Mouse (Mus musculus): ENCODE results near the gene Ptbp3. TPM values are rescaled to one million over a fixed set of nuclear protein-coding genes. Genes with fewer than 3 reads are reported as not detected.
A peak's percentile ranks its signal among the peaks of the same experiment; 100 is the strongest.
"Not testable (repeated sequence)": the region's sequence is repeated elsewhere in the genome, so short reads cannot be mapped to it uniquely, and the experiment has no call there.

Gene Ptbp3
- polyA plus RNA-seq, 1 experiment, result 4.6 TPM

DNA sequence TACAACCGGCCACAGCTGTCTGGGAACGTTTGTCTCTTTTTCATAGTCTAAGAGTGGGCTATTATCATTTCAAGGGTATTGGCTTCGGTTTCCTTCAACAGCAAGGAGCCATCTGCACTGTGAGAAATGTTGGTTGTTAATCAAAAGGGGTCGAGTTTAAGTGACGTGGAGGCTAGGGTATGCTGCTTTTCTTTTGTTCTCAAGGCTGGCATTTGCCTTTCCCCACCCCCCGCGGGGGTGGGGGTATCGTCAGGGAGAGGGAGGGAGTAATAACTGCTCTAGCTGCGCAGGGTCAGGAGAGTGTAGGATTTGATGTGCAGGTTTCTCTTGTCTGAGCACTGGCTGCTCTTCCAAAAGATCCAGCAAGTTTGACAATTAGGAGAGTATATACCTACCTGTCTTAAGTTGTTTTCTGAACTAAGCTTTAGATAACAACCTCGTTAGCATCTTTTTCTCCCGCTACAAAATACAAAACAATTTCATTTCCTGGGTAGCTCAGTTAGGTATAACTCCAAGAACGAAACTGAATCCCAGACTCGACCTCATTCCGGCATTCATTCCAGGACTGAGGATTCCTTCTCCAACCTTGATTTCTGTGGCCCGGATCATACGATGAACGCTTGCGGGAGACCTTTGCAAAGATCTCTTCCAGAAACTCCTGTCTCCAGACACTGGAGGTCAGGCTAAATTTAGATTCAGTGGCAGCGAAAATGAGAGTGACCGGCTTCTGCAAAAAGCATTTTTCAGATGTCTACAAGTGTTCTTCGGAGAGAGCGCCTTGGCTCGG, 31.5 kb upstream of the Ptbp3 start:
- no peaks in the 10 kb centered on the region for H3K9me3 ChIP-seq (ENCODE audit: control insufficient read depth, low read length)
- no peak for TF ChIP-seq TAL1 (IDR thresholded peaks at IDR 0.05; ENCODE audit: low read length)
- no peak for TF ChIP-seq GATA1 (IDR thresholded peaks at IDR 0.05; ENCODE audit: low read length)
- no peaks in the 10 kb centered on the region for H3K27me3 ChIP-seq (ENCODE audit: control insufficient read depth)
- peak overlapping the region; percentile 94 for H3K4me3 ChIP-seq (replicated peaks)
- H3K4me1 ChIP-seq (ENCODE audit: control insufficient read depth), result peaks cover 30% of the 10 kb centered on the region
- H3K36me3 ChIP-seq (ENCODE audit: control insufficient read depth), result no peaks in the 10 kb centered on the region

DNA sequence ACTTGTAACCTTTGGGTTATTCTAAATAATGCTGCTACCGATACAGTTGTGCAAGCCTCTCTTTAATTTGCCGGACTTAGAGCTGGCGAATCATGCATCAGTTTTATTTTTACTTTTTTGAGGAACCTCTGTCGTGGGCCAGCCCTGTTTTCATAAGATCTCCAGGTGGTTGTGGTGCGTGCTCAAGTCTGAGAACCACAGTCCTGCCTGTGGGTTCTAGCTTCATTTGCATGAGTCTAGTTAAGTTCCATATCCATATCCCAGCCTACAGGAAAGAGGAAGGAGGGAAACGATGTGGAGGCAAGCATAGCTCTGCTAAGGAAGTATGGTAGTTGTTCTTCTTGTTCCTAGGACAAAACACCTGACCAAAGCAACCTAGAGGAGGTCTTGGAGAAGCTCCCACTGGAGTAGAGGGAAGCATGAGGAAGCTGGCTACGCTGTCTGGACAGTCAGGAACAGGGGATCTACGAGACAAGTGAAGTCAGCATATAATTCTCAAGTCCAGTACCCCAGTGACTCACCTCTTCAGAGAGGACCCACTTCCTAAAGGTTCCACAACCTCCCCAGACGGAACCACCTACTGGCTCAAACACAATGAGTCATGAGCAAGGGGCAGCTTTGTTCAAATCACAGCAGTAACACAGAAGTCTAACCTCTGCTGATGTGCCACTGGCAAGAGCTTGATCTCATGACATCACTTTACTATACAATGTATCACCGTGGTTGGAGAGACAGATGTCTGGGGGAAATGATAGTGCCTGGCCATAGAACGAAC, 26.2 kb upstream of the Ptbp3 start:
- Histone ChIP-seq H3K36me3 (ENCODE audit: control insufficient read depth) (no peaks in the 10 kb centered on the region), H3K27me3 (ENCODE audit: control insufficient read depth) (no peaks in the 10 kb centered on the region), H3K4me3 (replicated peaks) (no peak overlapping the region), H3K9me3 (ENCODE audit: control insufficient read depth, low read length) (no peaks in the 10 kb centered on the region), H3K4me1 (ENCODE audit: control insufficient read depth) (peaks cover 31% of the 10 kb centered on the region)
- TF ChIP-seq GATA1 (IDR thresholded peaks at IDR 0.05; ENCODE audit: low read length) (no peak), TAL1 (IDR thresholded peaks at IDR 0.05; ENCODE audit: low read length) (no peak)

DNA sequence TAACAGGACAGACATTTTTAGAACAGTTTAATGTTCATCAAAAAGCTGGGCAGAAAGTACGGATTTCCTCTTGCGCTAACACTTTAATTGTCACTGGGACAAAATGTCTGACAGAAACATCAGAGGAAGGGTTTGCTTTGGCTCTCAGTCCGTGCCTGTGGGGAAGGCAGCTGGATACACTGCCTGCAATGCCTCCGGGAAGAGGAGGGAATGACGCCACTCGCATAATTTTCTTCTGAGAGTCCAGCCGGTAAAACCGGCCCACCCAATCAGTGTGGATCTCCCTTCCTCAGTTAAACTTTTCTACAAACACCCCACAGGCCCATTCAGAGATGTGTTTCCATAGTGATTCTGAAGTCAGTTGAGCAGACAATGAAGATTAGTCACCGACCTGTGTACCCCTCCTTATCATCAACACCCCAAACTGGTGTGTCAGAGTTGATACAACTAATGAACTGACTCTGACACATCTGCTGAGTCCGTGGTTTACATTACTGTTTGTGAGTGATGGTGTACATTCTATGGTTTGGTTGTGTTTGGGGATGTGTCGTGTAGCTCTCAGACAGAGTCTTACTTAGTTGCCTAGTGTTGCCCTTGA, 23.5 kb upstream of the Ptbp3 start:
- Histone ChIP-seq H3K27me3 (ENCODE audit: control insufficient read depth) (no peaks in the 10 kb centered on the region), H3K4me3 (replicated peaks) (peak overlapping the region; percentile 19)
- TF ChIP-seq TAL1 (IDR thresholded peaks at IDR 0.05; ENCODE audit: low read length), result no peak
- TF ChIP-seq GATA1 (IDR thresholded peaks at IDR 0.05; ENCODE audit: low read length), result no peak

DNA sequence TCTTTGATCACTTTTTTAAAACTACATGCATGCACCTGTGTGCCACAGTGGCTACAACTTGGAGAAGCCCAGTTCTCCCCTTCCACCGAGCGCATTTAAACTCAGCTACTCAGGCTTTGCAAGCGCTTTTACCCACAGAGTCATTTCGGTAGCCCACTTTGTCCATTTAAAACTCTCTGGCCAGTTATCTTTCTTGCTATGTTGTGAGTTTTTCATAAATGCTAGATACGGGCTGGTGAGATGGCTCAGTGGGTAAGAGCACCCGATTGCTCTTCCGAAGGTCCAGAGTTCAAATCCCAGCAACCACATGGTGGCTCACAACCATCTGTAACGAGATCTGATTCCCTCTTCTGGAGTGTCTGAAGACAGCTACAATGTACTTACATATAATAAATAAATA, 21.4 kb upstream of the Ptbp3 start:
- H3K4me3 ChIP-seq (replicated peaks); H3K9me3 ChIP-seq (ENCODE audit: control insufficient read depth, low read length); H3K27me3 ChIP-seq (ENCODE audit: control insufficient read depth); H3K36me3 ChIP-seq (ENCODE audit: control insufficient read depth): not testable (repeated sequence)
- peaks cover 43% of the 10 kb centered on the region for H3K4me1 ChIP-seq (ENCODE audit: control insufficient read depth)

More for the DNA sequence above, 23.5 kb upstream of the Ptbp3 start:
- Histone ChIP-seq H3K4me1 (ENCODE audit: control insufficient read depth) (peaks cover 40% of the 10 kb centered on the region), H3K9me3 (ENCODE audit: control insufficient read depth, low read length) (no peaks in the 10 kb centered on the region), H3K36me3 (ENCODE audit: control insufficient read depth) (no peaks in the 10 kb centered on the region)

DNA sequence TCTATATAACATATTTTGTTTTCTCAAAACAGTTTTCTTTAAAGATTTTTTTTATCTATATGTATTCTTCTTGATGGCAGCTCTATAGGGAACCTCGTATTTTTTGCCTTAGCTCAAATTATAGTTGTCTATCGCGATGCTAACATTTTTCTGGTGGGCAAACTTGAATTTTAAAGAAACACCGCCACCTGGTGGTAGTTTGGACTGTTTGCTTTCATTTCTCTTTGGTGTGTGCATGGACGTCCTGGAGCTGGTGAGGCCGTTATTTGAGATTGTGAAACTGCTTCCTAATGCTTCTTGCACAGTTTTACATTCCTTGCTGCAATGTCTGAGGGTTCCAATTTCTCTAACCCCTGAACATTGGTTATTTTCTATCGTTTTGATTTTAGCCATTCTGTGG, 20.4 kb upstream of the Ptbp3 start:
- H3K4me3 ChIP-seq (replicated peaks), result peak overlapping the region; percentile 20
- H3K4me1 ChIP-seq (ENCODE audit: control insufficient read depth), result peaks cover 43% of the 10 kb centered on the region
- H3K27me3 ChIP-seq (ENCODE audit: control insufficient read depth), result no peaks in the 10 kb centered on the region
- TF ChIP-seq GATA1 (IDR thresholded peaks at IDR 0.05; ENCODE audit: low read length), result no peak
- no peak for TF ChIP-seq TAL1 (IDR thresholded peaks at IDR 0.05; ENCODE audit: low read length)
- H3K36me3 ChIP-seq (ENCODE audit: control insufficient read depth), result no peaks in the 10 kb centered on the region; the same call in 1 of the 2 replicates
- H3K9me3 ChIP-seq (ENCODE audit: control insufficient read depth, low read length), result peaks cover 4% of the 10 kb centered on the region; the same call in 1 of the 2 replicates

DNA sequence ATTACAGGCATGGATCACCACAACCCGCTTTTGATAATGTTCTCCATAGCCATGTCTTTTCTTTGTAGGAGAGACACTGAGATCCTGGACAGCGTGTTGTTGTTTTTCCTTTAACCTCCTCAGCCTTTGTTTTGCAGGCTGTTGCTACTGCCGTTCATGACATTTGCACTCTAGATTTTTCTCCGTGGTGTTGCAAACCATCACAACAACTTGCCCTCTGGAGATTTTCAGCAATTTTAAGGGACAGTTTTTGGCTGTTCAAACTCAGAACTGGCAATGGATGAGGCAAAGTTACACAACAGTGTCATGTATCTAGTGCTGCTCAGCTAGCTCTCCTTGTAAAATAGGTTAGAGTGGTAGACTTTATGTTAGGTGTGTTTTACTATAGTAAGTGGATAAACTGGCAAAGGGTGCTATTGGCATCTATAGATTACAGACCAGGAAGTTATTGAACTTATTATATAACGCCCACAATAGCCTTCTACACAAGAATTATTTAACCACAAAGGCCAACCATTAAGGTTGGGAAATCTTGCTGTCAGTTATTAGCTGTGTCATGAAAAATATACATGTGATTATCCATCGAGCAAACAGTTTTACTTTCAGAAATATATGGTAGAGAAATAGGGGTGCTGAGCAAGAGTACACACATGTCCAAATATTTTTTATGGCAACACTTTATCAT, 18.6 kb upstream of the Ptbp3 start:
- H3K9me3 ChIP-seq (ENCODE audit: control insufficient read depth, low read length), result peaks cover 4% of the 10 kb centered on the region; the same call in 1 of the 2 replicates
- no peak for TF ChIP-seq TAL1 (IDR thresholded peaks at IDR 0.05; ENCODE audit: low read length)
- TF ChIP-seq GATA1 (IDR thresholded peaks at IDR 0.05; ENCODE audit: low read length), result no peak
- peaks cover 37% of the 10 kb centered on the region for H3K4me1 ChIP-seq (ENCODE audit: control insufficient read depth)

DNA sequence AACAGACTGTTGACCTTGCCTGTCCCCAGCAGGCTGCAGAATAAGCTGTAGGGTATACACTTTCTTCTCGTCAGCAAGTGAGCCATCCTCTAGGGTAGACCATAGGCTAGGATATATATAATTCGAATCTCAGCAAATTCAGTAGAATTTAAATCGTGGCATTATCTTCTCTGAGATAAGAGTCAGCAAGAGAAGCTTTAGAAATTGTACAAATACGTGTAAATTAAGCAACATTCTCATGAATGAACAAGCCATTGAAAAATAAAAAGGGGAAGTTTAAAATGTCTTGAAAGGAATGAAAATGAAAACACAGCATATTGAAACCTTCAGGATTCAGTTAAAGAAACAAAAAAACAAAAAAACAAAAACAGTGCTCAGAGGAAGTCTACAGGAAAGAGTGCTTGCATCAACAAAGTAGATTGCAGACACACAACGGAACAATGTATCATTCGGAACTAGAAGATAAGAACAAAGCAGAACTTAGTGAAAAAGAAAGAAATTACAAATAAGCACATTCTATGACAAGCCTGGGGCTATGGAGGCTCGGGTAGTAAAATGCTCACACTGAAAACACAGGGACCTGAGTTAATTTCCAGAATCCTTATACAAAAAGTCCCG, 16.5 kb upstream of the Ptbp3 start:
- TF ChIP-seq GATA1 (IDR thresholded peaks at IDR 0.05; ENCODE audit: low read length), result no peak
- TF ChIP-seq TAL1 (IDR thresholded peaks at IDR 0.05; ENCODE audit: low read length), result no peak
- H3K4me1 ChIP-seq (ENCODE audit: control insufficient read depth), result peaks cover 23% of the 10 kb centered on the region
- H3K27me3 ChIP-seq (ENCODE audit: control insufficient read depth), result no peaks in the 10 kb centered on the region
- no peak overlapping the region for H3K4me3 ChIP-seq (replicated peaks)
- no peaks in the 10 kb centered on the region; the same call in 1 of the 2 replicates for H3K36me3 ChIP-seq (ENCODE audit: control insufficient read depth)
- peaks cover 4% of the 10 kb centered on the region; the same call in 1 of the 2 replicates for H3K9me3 ChIP-seq (ENCODE audit: control insufficient read depth, low read length)

More for the DNA sequence above, 18.6 kb upstream of the Ptbp3 start:
- no peaks in the 10 kb centered on the region for H3K27me3 ChIP-seq (ENCODE audit: control insufficient read depth)
- H3K36me3 ChIP-seq (ENCODE audit: control insufficient read depth), result no peaks in the 10 kb centered on the region; the same call in 1 of the 2 replicates
- H3K4me3 ChIP-seq (replicated peaks), result no peak overlapping the region

DNA sequence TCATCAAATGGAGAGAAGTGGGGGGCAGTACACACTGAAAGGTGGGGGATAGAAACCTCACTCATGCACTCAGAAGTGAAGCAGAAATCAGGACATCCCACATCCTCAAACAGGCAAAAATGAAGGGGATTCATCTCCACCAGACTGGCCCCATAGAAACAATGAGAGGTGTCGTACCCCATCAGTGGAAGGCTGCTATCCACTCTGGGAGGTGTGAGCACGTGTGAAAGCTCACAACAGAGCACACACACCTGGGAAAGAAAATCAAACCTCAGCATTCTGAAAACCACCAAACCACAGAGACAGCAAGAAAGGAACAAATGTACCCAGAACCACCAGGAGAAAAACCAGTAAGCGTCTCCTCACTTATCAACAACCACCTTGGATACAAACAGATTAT, 15.0 kb upstream of the Ptbp3 start:
- Histone ChIP-seq H3K36me3 (ENCODE audit: control insufficient read depth) (no peaks in the 10 kb centered on the region; the same call in 1 of the 2 replicates), H3K27me3 (ENCODE audit: control insufficient read depth) (no peaks in the 10 kb centered on the region), H3K4me3 (replicated peaks) (no peak overlapping the region), H3K4me1 (ENCODE audit: control insufficient read depth) (peaks cover 13% of the 10 kb centered on the region), H3K9me3 (ENCODE audit: control insufficient read depth, low read length) (peaks cover 4% of the 10 kb centered on the region; the same call in 1 of the 2 replicates)
- TF ChIP-seq GATA1 (IDR thresholded peaks at IDR 0.05; ENCODE audit: low read length), result no peak
- no peak for TF ChIP-seq TAL1 (IDR thresholded peaks at IDR 0.05; ENCODE audit: low read length)

Data from erythroblast, embryonic 14.5 days (primary cell).